Mouse (Mus musculus) cortical plate, adult 2 months (tissue): ENCODE data around the gene Srcin1.

Experiments
- CTCF ChIP-seq: fragments of 200-500 bp; IDR thresholded peaks from 2 replicates; pipeline ENCODE4 v1.5.1; 2011; ENCODE audit warnings: mild to moderate bottlenecking, control low read depth, low read length; ENCODE audit not compliant: insufficient read depth; ENCODE audit errors: extremely low read depth
- POLR2A ChIP-seq: fragments of 200-500 bp; IDR thresholded peaks from 2 replicates; pipeline ENCODE4 v1.6.1; 2011; ENCODE audit warnings: mild to moderate bottlenecking, low read length, control low read depth; ENCODE audit not compliant: insufficient read depth; ENCODE audit errors: extremely low read depth

- TF ChIP-seq CTCF (peak; percentile 63), POLR2A (no peak)
These were observed 99.5 kb downstream of the Srcin1 start for GRCm38 (mm10) chr11:97476334-97477095.
